Mouse (Mus musculus): ENCODE results near the gene Tnfrsf19.

Gene Tnfrsf19

DNA sequence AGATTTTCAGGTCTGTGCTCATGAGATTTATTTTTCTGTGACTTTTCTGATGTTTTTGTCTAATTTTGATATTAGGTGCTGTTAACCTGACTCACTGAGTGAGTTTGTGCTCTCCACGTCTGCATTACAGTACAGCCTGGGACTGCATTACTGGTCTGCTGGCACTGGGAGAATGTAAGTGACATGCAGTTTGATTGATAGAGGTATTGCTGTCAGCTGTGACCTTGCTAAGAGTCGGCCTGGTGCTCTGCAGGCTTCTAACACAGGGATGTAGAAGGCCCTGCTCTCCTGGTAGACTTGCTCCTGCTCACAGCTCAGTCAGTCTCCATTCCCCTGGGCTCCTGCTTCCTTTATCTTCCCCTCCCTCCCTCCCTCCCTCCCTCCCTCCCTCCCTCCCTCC, 25.3 kb downstream of the Tnfrsf19 start:
- DNase-seq (ENCODE audit: low spot score): no peak

- DNase-seq (ENCODE audit: low spot score): no peak
Observed at GRCm38 (mm10) chr14:61019880-61020279, 26.4 kb downstream of the Tnfrsf19 start.

DNA sequence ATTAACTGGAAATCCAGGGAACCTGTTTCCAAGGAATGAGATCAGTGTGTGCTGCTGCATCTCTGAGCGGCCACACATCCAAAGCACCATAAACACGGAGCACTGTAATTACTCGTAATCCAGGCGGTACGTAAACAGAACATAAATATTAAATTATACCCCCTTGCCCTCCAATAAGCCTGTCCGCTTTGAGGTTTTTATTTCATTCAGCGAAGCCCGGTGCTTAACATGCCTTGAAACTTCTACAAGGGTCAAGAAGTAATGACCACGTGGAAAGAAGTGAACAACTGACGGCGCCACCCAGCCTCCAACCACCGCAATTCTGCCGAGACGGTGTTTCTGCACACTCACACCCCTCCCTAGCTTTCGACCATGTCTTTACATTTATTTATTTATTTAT, 31.7 kb downstream of the Tnfrsf19 start:
- DNase-seq (ENCODE audit: low spot score): no peak

DNA sequence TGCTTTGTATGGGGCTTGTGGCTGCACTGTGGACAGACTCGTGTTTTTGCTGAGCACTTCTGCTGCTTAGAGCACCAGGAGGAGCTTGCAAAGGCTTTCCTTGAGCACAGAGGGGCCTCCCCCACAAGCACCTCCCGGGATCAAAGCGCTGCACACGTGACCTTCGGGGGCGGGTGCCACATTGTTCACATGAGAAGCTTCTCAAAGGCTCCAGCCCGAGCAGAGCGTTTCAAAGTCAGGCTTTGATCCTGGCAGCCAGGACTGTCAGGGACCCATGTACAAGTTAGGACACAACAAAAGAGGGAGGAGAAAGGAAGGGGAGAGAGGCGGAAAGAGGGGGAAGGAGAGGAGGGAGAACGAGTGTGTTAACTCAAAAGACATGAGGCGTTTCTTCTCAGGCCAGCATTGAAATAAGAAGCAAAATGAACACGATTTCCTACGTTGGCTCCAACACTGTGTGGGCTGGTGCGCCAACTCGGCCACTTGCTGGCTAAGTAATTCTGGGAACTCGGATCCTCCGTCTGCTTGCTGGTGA, 33.8 kb downstream of the Tnfrsf19 start:
- peak; percentile 57 for DNase-seq (ENCODE audit: low spot score)

GRCm38 (mm10) chr14:61011621-61012174, 34.6 kb downstream of the Tnfrsf19 start:
- no peak for DNase-seq (ENCODE audit: low spot score)

DNA sequence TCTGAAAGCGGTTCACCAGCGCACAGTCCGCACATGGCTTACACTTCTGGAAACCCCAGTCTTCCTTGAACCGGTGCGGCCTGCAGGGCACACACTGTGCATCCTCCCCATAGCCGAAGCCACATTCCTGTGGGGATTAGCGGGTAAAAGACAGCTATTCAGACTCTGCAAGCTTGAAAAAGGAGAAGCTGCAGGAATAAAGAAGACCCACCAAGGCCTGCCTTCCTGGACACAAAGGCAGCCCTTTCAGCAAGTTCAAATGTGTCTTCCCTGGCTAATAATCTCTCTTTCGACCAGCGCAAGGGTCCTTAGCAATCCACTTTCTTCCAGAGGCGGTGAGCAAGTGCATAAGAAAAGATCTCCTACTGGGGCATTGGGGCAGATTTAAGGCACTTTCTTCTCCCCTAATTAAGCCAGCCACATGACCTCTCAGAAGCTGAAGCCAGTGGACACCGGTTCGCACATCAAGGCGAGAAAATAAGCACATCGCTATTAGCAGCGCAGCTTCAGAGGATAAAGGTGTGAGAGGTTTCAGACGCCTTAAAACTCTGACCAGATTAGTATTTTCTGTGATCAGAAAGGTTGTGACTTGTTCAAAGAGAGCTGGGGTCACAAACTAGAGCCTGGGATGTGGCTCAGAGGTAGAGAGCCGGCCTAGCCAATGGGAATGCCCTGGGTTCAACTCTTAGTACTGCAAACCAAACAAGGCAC, 41.0 kb downstream of the Tnfrsf19 start:
- DNase-seq (ENCODE audit: low spot score): no peak

DNA sequence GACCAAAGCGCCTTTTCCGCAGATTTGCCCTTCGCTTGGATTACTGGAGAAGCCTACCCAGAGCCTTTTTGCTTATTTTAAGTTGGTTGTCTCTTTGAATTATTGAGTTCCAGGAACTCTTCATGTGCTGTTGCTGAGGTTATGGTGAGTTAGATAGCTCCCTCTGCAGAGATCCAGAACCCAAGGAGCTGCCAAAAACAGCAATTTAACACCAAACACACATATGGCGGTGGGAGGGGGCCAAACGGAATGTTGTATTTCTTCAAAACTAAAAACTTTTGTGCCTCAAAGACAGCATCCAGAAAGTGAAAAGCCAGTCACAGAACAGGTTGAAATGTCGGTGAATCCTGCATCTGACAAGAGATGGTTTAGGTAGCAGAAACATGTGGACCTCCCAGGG, 42.6 kb downstream of the Tnfrsf19 start:
- no peak for DNase-seq (ENCODE audit: low spot score)

GRCm38 (mm10) chr14:61000072-61000471, 46.2 kb downstream of the Tnfrsf19 start:
- DNase-seq (ENCODE audit: low spot score): no peak

- DNase-seq (ENCODE audit: low spot score): no peak
Observed at GRCm38 (mm10) chr14:60996556-60996955, 49.7 kb downstream of the Tnfrsf19 start.

GRCm38 (mm10) chr14:60993506-60993905, 52.8 kb downstream of the Tnfrsf19 start:
- no peak for DNase-seq (ENCODE audit: low spot score)

- no peak for DNase-seq (ENCODE audit: low spot score)
Observed at GRCm38 (mm10) chr14:60993092-60993491, 53.2 kb downstream of the Tnfrsf19 start.

DNA sequence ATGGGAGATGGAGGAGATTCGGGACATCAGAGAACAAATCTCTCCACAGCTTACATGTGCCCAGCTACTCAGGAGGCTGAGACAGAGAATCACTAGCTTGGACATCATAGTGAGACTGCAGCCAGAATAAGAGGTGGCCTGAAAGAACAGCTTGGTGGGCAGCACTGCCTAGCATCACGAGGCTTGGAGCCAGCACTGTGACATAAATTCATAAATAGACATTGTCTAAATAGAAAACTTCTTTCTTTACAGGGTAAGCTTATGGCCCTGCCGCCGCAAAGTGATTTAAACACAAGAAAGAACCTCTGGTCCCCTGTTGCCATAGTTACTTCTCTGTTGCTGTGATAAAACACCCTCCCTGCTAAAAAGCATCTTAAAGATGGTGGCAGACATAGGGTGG, 54.1 kb downstream of the Tnfrsf19 start:
- no peak for DNase-seq (ENCODE audit: low spot score)

- no peak for DNase-seq (ENCODE audit: low spot score)
Observed at GRCm38 (mm10) chr14:60988228-60988627, 58.1 kb downstream of the Tnfrsf19 start.

- no peak for DNase-seq (ENCODE audit: low spot score)
Observed at GRCm38 (mm10) chr14:60986926-60987325, 59.4 kb downstream of the Tnfrsf19 start.

DNA sequence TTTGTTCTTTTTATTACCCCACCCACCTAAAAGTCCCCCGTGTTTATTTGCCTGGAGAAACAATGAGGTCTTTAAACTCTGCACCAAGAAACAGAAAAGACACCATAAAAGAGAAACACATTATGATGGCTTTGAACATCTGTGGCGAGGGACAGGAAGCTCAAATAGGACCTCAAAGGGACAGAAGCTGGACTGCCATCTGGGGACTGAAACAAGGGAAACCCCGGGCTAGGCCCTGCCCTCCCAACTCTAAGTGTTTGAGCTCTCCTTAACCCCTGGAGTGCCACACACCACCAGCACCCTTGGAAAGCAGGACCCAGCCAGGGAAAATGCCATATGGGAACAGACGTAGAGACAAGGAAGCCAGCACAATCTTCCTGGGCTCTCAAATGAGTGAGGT, 61.2 kb downstream of the Tnfrsf19 start:
- no peak for DNase-seq (ENCODE audit: low spot score)

DNA sequence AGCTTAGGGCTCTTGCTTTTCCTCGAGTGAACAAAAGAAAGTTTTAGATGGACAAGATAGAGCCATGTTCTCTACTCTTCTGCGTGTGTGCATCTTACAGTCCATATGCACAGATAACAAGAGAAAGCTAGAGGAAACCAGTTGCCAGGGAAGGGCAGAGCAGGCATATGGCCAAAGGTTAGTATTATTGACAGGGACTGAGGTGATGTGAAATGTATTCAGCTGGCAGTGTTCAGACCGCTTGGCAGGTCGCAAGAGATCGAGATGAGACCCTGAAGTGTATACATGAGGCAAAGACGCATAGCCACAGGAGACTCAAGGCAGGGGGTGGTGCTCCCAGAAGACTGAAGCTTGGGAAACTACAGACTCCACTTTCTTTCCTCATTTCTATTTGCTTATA, 62.0 kb downstream of the Tnfrsf19 start:
- DNase-seq (ENCODE audit: low spot score): no peak

- no peak for DNase-seq (ENCODE audit: low spot score)
Observed at GRCm38 (mm10) chr14:60982126-60982525, 64.2 kb downstream of the Tnfrsf19 start.

- DNase-seq (ENCODE audit: low spot score): no peak
Observed at GRCm38 (mm10) chr14:60980244-60980887, 65.9 kb downstream of the Tnfrsf19 start.

- no peak for DNase-seq (ENCODE audit: low spot score)
Observed at GRCm38 (mm10) chr14:60978129-60978528, 68.2 kb downstream of the Tnfrsf19 start.

DNA sequence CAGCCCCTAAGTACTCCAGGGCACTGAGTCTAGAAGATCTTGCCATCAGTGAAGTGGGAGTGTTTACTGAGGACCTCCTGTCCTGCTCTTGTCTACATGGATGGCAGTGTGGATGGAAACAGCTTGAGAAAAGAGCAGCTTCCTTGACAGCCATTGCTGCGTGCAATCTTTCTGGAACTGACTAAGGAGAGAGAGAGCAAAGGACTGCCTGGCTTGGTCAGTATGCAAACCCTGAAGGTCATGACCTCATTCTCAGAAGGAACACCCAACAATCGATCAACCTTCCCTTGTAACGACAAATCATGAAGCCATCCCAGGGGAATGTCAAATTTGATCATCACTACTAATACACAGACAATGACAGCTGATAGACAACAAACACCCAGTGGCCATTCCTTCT, 70.1 kb downstream of the Tnfrsf19 start:
- DNase-seq (ENCODE audit: low spot score): no peak

DNA sequence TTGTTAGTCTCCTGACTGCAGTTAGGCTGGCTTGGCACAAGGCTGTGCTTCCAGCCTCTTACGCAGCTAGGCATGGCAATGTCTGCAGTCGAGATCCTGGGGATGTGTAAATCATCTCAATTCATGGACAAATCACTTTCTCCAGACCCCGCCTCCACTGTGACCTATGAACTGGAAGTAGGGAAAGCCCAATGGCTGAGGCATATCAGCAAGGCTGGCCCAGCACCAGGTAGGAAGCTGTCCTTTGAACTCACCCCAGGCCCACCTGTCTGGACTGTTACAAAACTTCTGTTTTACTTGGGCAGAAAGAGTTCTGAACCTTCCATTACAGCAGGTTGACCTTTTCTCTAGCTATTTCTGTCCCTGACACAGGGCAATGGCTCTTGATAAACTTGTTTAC, 70.6 kb downstream of the Tnfrsf19 start:
- no peak for DNase-seq (ENCODE audit: low spot score)

DNA sequence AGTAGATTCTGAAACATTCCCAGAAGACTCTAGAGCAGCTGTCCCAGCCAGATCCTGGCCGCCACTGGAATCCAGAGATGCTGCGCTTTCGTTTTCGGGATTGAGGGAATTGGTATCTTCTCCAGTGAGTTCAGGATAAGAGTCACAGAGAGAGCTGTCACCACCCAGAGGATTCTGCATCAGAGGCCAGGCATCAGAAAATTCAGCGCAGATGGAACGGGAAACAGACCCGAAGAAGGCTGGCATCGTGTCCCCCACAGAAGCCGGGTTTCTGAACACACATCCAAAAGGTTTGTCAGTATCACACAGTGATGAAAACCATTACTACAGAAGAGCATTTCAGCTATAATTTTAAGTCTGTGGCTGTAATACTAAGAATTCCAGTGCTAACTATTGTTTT, 75.3 kb downstream of the Tnfrsf19 start:
- no peak for DNase-seq (ENCODE audit: low spot score)

DNA sequence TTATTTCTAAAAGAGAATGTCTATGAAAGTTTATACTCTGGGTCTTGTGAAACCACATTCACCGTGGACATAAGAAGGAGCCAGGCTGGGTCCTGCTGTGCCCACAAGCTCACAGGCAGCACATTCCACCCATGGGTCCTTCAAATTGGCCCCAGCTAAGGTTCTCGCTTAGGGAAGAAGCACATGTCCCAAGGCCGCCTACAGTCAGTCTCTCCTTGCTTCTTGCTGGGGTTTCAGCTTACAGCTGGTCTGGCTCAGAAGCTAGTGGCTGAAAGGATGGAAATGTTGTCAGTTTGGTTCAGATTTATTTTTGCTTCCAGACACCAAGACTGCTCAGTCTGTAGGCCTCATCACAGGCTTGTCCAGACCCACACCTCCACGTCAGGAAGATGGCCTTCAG, 80.2 kb downstream of the Tnfrsf19 start:
- DNase-seq (ENCODE audit: low spot score): no peak

Measured in ovary, postnatal 10 days (tissue).